Mouse (Mus musculus): ENCODE results near the gene Tgm1.

DNA sequence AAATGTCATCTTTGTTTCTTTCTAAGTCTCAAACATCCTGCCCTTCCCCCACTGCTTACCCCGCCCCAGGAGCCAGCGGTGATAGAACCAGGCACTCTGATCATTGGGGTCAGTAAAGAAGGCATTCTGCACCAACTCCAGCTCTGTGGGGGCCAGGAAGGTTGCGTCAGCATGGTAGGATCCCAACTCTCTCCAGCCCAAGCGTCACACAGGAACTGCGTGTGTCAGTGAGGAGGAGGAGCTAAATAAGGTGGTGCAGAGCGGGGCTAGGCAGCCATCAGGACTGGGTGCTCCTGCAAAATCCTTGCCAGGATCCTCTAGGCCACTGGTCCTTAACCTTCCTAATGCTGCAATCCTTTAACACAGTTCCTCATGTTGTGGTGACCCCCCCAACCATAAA is 6.0 kb upstream of the Tgm1 start:
- no peak for TF ChIP-seq CTCF (conservative IDR thresholded peaks at IDR 0.05; ENCODE audit: insufficient read depth, insufficient read length, low read depth, low read length)
- no peak for TF ChIP-seq POLR2A (IDR thresholded peaks at IDR 0.05; ENCODE audit: low read depth, low read length)

Measured in kidney, adult 2 months (tissue).